9 mouse cellular contexts compared by ENCODE assay signal in genomic region chr17:23791079-23791357, GRCm38 (mm10). TPM values are rescaled to one million over a fixed set of nuclear protein-coding genes. Genes with fewer than 3 reads are reported as not detected.
DNase-seq lines count a peak whose midpoint lies in the region; ATAC-seq and TF ChIP-seq lines count a peak whose summit lies in the region.
"Had no signal": no experiment of that assay in that cellular context is flagged by ENCODE, and none has a peak within 500 bp of the region (broad histone marks: within the 10 kb centered on the region; RNA-seq: fewer than 3 reads in every experiment).

No protein-coding gene starts in this region.

- peak overlapping the region; percentile 77 for H3K4me3 ChIP-seq in liver, adult 2 months (ENCODE audit: insufficient read depth, low read depth, low read length)
- peak overlapping the region; percentile 55 for H3K4me3 ChIP-seq in embryonic facial prominence, embryonic 15.5 days (replicated peaks)
- H3K4me3 ChIP-seq in intestine, postnatal 0 days (ENCODE audit: low read depth, low read length): no peak overlapping the region
- H3K4me3 ChIP-seq in olfactory bulb, adult 2 months (ENCODE audit: insufficient read depth, low read depth, low read length): peak overlapping the region; percentile 53
- H3K4me3 ChIP-seq: myocyte had no signal

- no peaks in the 10 kb centered on the region for H3K9me3 ChIP-seq in embryonic facial prominence, embryonic 15.5 days (replicated peaks)
- no peaks in the 10 kb centered on the region for H3K9me3 ChIP-seq in intestine, postnatal 0 days (ENCODE audit: control insufficient read depth)

- peak overlapping the region; percentile 76 for H3K4me2 ChIP-seq in embryonic facial prominence, embryonic 15.5 days (replicated peaks)
- H3K4me2 ChIP-seq in intestine, postnatal 0 days (replicated peaks; ENCODE audit: low read depth): peak overlapping the region; percentile 77

- H3K27ac ChIP-seq in liver, adult 2 months (replicated peaks; ENCODE audit: insufficient read depth, low read depth, low read length): peak overlapping the region; percentile 70; the same call in 1 of the 2 replicates
- H3K27ac ChIP-seq in embryonic facial prominence, embryonic 15.5 days (replicated peaks): peak overlapping the region; percentile 86; the same call in 1 of the 2 replicates
- 0 out of 2 replicates have a peak overlapping the region, but pooled peaks have one; percentile 76 for H3K27ac ChIP-seq in intestine, postnatal 0 days (ENCODE audit: low read depth, low read length)
- H3K27ac ChIP-seq in olfactory bulb, adult 2 months (ENCODE audit: insufficient read depth, low read depth, low read length): peak overlapping the region; percentile 93

- no peaks in the 10 kb centered on the region for H3K27me3 ChIP-seq in liver, adult 2 months (ENCODE audit: control insufficient read depth, insufficient read depth, low read length)
- H3K27me3 ChIP-seq in embryonic facial prominence, embryonic 15.5 days: no peaks in the 10 kb centered on the region
- no peaks in the 10 kb centered on the region for H3K27me3 ChIP-seq in intestine, postnatal 0 days (replicated peaks; ENCODE audit: control insufficient read depth, insufficient read depth, low read length)

- ATAC-seq in embryonic facial prominence, embryonic 15.5 days (ENCODE audit: insufficient number of reproducible peaks, low FRiP score, low TSS enrichment, low read depth): no peak
- ATAC-seq in intestine, postnatal 0 days: peak; percentile 24; the same call in 1 of the 2 replicates

- peak overlapping the region; percentile 87 for H3K9ac ChIP-seq in liver, adult 2 months (ENCODE audit: low read depth, low read length)
- H3K9ac ChIP-seq in embryonic facial prominence, embryonic 15.5 days: no peak overlapping the region
- no peak overlapping the region for H3K9ac ChIP-seq in intestine, postnatal 0 days (ENCODE audit: low read depth, low read length)

- peaks cover 11% of the 10 kb centered on the region for H3K4me1 ChIP-seq in liver, adult 2 months (ENCODE audit: control insufficient read depth, insufficient read depth, low read length)
- peaks cover 18% of the 10 kb centered on the region for H3K4me1 ChIP-seq in embryonic facial prominence, embryonic 15.5 days
- peaks cover 7% of the 10 kb centered on the region; the same call in 1 of the 2 replicates for H3K4me1 ChIP-seq in intestine, postnatal 0 days (replicated peaks; ENCODE audit: control insufficient read depth, insufficient read depth, low read length)
- H3K4me1 ChIP-seq in olfactory bulb, adult 2 months (ENCODE audit: control insufficient read depth, insufficient read depth, low read length): peaks cover 19% of the 10 kb centered on the region

- 33% methylated on average over 2 of the region's 2 CpGs for WGBS in liver, adult 2 months
- WGBS in embryonic facial prominence, embryonic 15.5 days: 36% methylated on average over 2 of the region's 2 CpGs
- 46% methylated on average over 2 of the region's 2 CpGs for WGBS in intestine, postnatal 0 days
- 26% methylated on average over 2 of the region's 2 CpGs for WGBS in olfactory bulb, adult 2 months

- no peaks in the 10 kb centered on the region for H3K36me3 ChIP-seq in liver, adult 2 months (ENCODE audit: control insufficient read depth, insufficient read depth, low read length)
- H3K36me3 ChIP-seq in embryonic facial prominence, embryonic 15.5 days: no peaks in the 10 kb centered on the region
- H3K36me3 ChIP-seq in intestine, postnatal 0 days (ENCODE audit: control insufficient read depth, insufficient read depth): no peaks in the 10 kb centered on the region

- no peak for TF ChIP-seq POLR2A in liver, adult 2 months (IDR thresholded peaks at IDR 0.05; ENCODE audit: extremely low read depth, insufficient read depth, low read length)
- no peak for TF ChIP-seq POLR2A in olfactory bulb, adult 2 months (IDR thresholded peaks at IDR 0.05; ENCODE audit: insufficient read depth, low read depth, low read length)

- no peak for TF ChIP-seq CTCF in liver, adult 2 months (IDR thresholded peaks at IDR 0.05; ENCODE audit: low read depth, low read length)
- TF ChIP-seq CTCF in intestine, postnatal 0 days (IDR thresholded peaks at IDR 0.05; ENCODE audit: low read depth): no peak
- no peak for TF ChIP-seq CTCF in olfactory bulb, adult 2 months (IDR thresholded peaks at IDR 0.05; ENCODE audit: insufficient read depth, low read depth, low read length)

- peak; percentile 37 for DNase-seq in liver, adult 2 months (ENCODE audit: extremely low read depth, low read depth, low spot score)
- DNase-seq in liver (no peak), adipocyte (ENCODE audit: low spot score) (no peak)
- no peak for DNase-seq in urinary bladder, adult 2 months (ENCODE audit: low spot score)
- no peak for DNase-seq in frontal cortex, postnatal 25 days (ENCODE audit: low spot score in 2 of 2)

- H3K79me2 ChIP-seq in liver, adult 2 months (ENCODE audit: control insufficient read depth, insufficient read depth, low read length): no peaks in the 10 kb centered on the region

RNA-seq across cellular contexts. Expression of gene Srrm2, which starts 0.7 kb away (rescaled TPM):
- total RNA-seq in liver, adult 2 months (2014; rRNA removed): 33.0 and 46.5 TPM in 2 replicates
- 177 and 316 TPM in 2 replicates for polyA plus RNA-seq in liver, adult 2 months (2012; rRNA removed)
- polyA plus RNA-seq in embryonic facial prominence, embryonic 15.5 days (2015; fragmentation: Nextera tagmentation; extraction: Ambion mirVana): 489 and 525 TPM in 2 replicates
- polyA plus RNA-seq in intestine, postnatal 0 days (2015; fragmentation: Nextera tagmentation; extraction: Ambion mirVana): 185 and 230 TPM in 2 replicates
- polyA plus RNA-seq in olfactory bulb, adult 2 months (2012; ENCODE audit: insufficient read depth, insufficient read length, low replicate concordance, missing spikeins): 383 and 683 TPM in 2 replicates
- polyA plus RNA-seq in urinary bladder, adult 2 months (2012; rRNA removed): 540 TPM in 2 replicates

RNA-seq across cellular contexts. Expression of gene Flywch2, which starts 5.1 kb away (rescaled TPM):
- 1.5 and 1.8 TPM in 2 replicates for total RNA-seq in liver, adult 2 months (2014; rRNA removed)
- polyA plus RNA-seq in liver, adult 2 months (2012; rRNA removed): 1.5 and 2.6 TPM in 2 replicates
- 38.3 and 44.0 TPM in 2 replicates for polyA plus RNA-seq in embryonic facial prominence, embryonic 15.5 days (2015; fragmentation: Nextera tagmentation; extraction: Ambion mirVana)
- 17.6 and 19.1 TPM in 2 replicates for polyA plus RNA-seq in intestine, postnatal 0 days (2015; fragmentation: Nextera tagmentation; extraction: Ambion mirVana)
- polyA plus RNA-seq in olfactory bulb, adult 2 months (2012; ENCODE audit: insufficient read depth, insufficient read length, low replicate concordance, missing spikeins): not detected in 2 replicates
- polyA plus RNA-seq in urinary bladder, adult 2 months (2012; rRNA removed): 9.0 and 13.2 TPM in 2 replicates

RNA-seq across cellular contexts. Expression of gene Flywch1, which starts 19.6 kb away (rescaled TPM):
- total RNA-seq in liver, adult 2 months (2014; rRNA removed): 11.1 and 12.6 TPM in 2 replicates
- 13.8 and 14.2 TPM in 2 replicates for polyA plus RNA-seq in liver, adult 2 months (2012; rRNA removed)
- polyA plus RNA-seq in embryonic facial prominence, embryonic 15.5 days (2015; fragmentation: Nextera tagmentation; extraction: Ambion mirVana): 71.9 and 72.1 TPM in 2 replicates
- 36.8 and 39.0 TPM in 2 replicates for polyA plus RNA-seq in intestine, postnatal 0 days (2015; fragmentation: Nextera tagmentation; extraction: Ambion mirVana)
- polyA plus RNA-seq in olfactory bulb, adult 2 months (2012; ENCODE audit: insufficient read depth, insufficient read length, low replicate concordance, missing spikeins): not detected in 2 replicates
- polyA plus RNA-seq in urinary bladder, adult 2 months (2012; rRNA removed): 35.0 and 39.3 TPM in 2 replicates

RNA-seq across cellular contexts. Expression of gene Elob, which starts 37.9 kb away (rescaled TPM):
- 153 and 187 TPM in 2 replicates for total RNA-seq in liver, adult 2 months (2014; rRNA removed)
- polyA plus RNA-seq in liver, adult 2 months (2012; rRNA removed): 276 and 336 TPM in 2 replicates
- 1,038 and 1,104 TPM in 2 replicates for polyA plus RNA-seq in embryonic facial prominence, embryonic 15.5 days (2015; fragmentation: Nextera tagmentation; extraction: Ambion mirVana)
- polyA plus RNA-seq in intestine, postnatal 0 days (2015; fragmentation: Nextera tagmentation; extraction: Ambion mirVana): 994 and 1,025 TPM in 2 replicates
- polyA plus RNA-seq in olfactory bulb, adult 2 months (2012; ENCODE audit: insufficient read depth, insufficient read length, low replicate concordance, missing spikeins): not detected in 2 replicates
- polyA plus RNA-seq in urinary bladder, adult 2 months (2012; rRNA removed): 466 and 498 TPM in 2 replicates

RNA-seq across cellular contexts. Expression of gene Prss33, which starts 44.8 kb away (rescaled TPM):
- not detected in 2 replicates for total RNA-seq in liver, adult 2 months (2014; rRNA removed)
- polyA plus RNA-seq in liver, adult 2 months (2012; rRNA removed): not detected in 2 replicates
- 0.49 and 0.85 TPM in 2 replicates for polyA plus RNA-seq in embryonic facial prominence, embryonic 15.5 days (2015; fragmentation: Nextera tagmentation; extraction: Ambion mirVana)
- polyA plus RNA-seq in intestine, postnatal 0 days (2015; fragmentation: Nextera tagmentation; extraction: Ambion mirVana): not detected in 2 replicates
- not detected in 2 replicates for polyA plus RNA-seq in olfactory bulb, adult 2 months (2012; ENCODE audit: insufficient read depth, insufficient read length, low replicate concordance, missing spikeins)
- polyA plus RNA-seq in urinary bladder, adult 2 months (2012; rRNA removed): not detected in 2 replicates
- polyA plus RNA-seq: myocyte had no signal
